Mouse (Mus musculus): ENCODE results near the gene Krtap24-1. TPM values are rescaled to one million over a fixed set of nuclear protein-coding genes. Genes with fewer than 3 reads are reported as not detected.

Gene Krtap24-1
- polyA plus RNA-seq, 1 experiment from 2014 or later, result not detected

Other genes with a start within 250 kb of the Krtap24-1 start
- not detected in 2 replicates for gene Cldn17, start 105.3 kb downstream of the Krtap24-1 start, polyA plus RNA-seq (2014; fragmentation: Nextera tagmentation; extraction: Ambion mirVana)
- gene Cldn8, start 49.1 kb downstream of the Krtap24-1 start, polyA plus RNA-seq (2014; fragmentation: Nextera tagmentation; extraction: Ambion mirVana), result 1.3 and 1.5 TPM in 2 replicates
- gene 2310079G19Rik, start 15.4 kb upstream of the Krtap24-1 start, polyA plus RNA-seq (2014; fragmentation: Nextera tagmentation; extraction: Ambion mirVana), result not detected in 2 replicates
- not detected in 2 replicates for gene Krtap26-1, start 35.5 kb upstream of the Krtap24-1 start, polyA plus RNA-seq (2014; fragmentation: Nextera tagmentation; extraction: Ambion mirVana)
- gene Krtap27-1, start 59.4 kb upstream of the Krtap24-1 start, polyA plus RNA-seq (2014; fragmentation: Nextera tagmentation; extraction: Ambion mirVana), result not detected in 2 replicates
- not detected in 2 replicates for gene 2310061N02Rik, start 95.7 kb upstream of the Krtap24-1 start, polyA plus RNA-seq (2014; fragmentation: Nextera tagmentation; extraction: Ambion mirVana)
- gene Krtap13-1, start 116.6 kb upstream of the Krtap24-1 start, polyA plus RNA-seq (2014; fragmentation: Nextera tagmentation; extraction: Ambion mirVana), result not detected in 2 replicates
- not detected in 2 replicates for gene Krtap13, start 139.4 kb upstream of the Krtap24-1 start, polyA plus RNA-seq (2014; fragmentation: Nextera tagmentation; extraction: Ambion mirVana)
- gene 2310034C09Rik, start 146.6 kb upstream of the Krtap24-1 start, polyA plus RNA-seq (2014; fragmentation: Nextera tagmentation; extraction: Ambion mirVana), result not detected in 2 replicates
- gene 2310057N15Rik, start 161.9 kb upstream of the Krtap24-1 start, polyA plus RNA-seq (2014; fragmentation: Nextera tagmentation; extraction: Ambion mirVana), result not detected in 2 replicates
- not detected in 2 replicates for gene Gm5965, start 165.6 kb upstream of the Krtap24-1 start, polyA plus RNA-seq (2014; fragmentation: Nextera tagmentation; extraction: Ambion mirVana)
- gene Gm20741, start 199.9 kb upstream of the Krtap24-1 start, polyA plus RNA-seq (2014; fragmentation: Nextera tagmentation; extraction: Ambion mirVana), result not detected in 2 replicates
- not detected in 2 replicates for gene Krtap15, start 207.9 kb upstream of the Krtap24-1 start, polyA plus RNA-seq (2014; fragmentation: Nextera tagmentation; extraction: Ambion mirVana)
- not detected in 2 replicates for gene Krtap14, start 213.9 kb upstream of the Krtap24-1 start, polyA plus RNA-seq (2014; fragmentation: Nextera tagmentation; extraction: Ambion mirVana)